Comparison of ENCODE assay signal across 7 mouse cellular contexts in the genomic region with DNA sequence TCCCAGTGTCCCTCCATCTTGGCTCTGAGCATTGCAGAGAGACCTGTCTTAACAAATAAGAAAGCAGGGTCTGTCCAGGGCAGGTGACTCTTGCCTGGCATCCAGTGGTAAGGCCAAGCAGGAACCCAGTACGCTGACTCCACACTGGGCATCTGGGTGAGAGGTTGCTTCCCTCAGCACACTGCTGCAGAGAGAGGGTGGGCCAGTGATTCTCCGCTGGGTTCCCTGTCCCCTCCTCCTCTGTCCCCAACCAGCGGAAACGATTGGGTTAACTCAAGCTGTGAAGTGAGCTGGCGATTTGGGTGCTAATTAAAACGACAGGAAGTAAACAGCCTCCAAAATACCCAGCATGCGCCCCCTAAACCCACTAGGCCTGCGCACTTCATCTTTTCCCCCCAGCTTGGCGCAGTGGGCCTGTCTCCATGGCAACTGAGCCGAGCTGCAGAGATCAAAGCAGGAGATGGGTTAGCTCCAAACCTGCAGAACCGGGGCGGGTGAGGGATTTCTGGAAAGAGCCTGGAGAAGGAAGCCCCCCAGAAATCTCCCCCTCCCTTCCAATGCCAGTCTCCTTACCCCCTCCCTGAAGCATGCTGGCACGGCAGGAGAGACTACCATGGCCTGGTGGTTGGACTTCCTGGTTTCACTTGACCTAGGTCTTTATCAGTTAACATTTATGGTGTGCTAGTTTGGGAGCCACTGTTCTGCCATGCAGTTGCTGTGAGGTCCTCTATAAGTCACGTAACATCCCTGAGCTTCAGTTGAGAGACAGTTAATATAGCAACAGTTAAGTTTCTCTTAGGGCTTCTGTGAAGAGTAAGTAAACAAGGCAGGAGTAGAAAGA. TPM values are rescaled to one million over a fixed set of nuclear protein-coding genes. Genes with fewer than 3 reads are reported as not detected.
DNase-seq lines count a peak whose midpoint lies in the region; ATAC-seq lines count a peak whose summit lies in the region.

No protein-coding gene starts in this region.

- peak overlapping the region; percentile 30 for H3K9ac ChIP-seq in forebrain, embryonic 15.5 days (replicated peaks)

- peak; percentile 45 for DNase-seq in ES-CJ7 (ENCODE audit: low read depth, low spot score)
- peak; percentile 87 for DNase-seq in brain, embryonic 18.5 days (ENCODE audit: low read depth, low spot score)
- DNase-seq in layer of hippocampus, adult 8-10 months (ENCODE audit: low spot score in 2 of 2) = peak; percentile 84 to 87
- DNase-seq in mesoderm, embryonic 11.5 days (ENCODE audit: low read depth, low spot score) = peak; percentile 60
- peak; percentile 85 for DNase-seq in right cerebral cortex, postnatal 4 days
- no peak for DNase-seq in gastrocnemius, postnatal 36 days

- H3K4me1 ChIP-seq in forebrain, embryonic 15.5 days = peaks cover 26% of the 10 kb centered on the region

- H3K9me3 ChIP-seq in forebrain, embryonic 15.5 days = no peaks in the 10 kb centered on the region

- 2% methylated on average over 14 of the region's 14 CpGs for WGBS in forebrain, embryonic 15.5 days

- peak; percentile 95 for ATAC-seq in forebrain, embryonic 15.5 days (replicated peaks)

- no peaks in the 10 kb centered on the region for H3K36me3 ChIP-seq in forebrain, embryonic 15.5 days

- H3K4me3 ChIP-seq in forebrain, embryonic 15.5 days = peak overlapping the region; percentile 24

- intact Hi-C loops in gastrocnemius, postnatal 36 days (cut with DNase I) = no loop called here

- H3K27ac ChIP-seq in forebrain, embryonic 15.5 days (replicated peaks) = peak overlapping the region; percentile 82

- no peaks in the 10 kb centered on the region for H3K27me3 ChIP-seq in forebrain, embryonic 15.5 days

- peak overlapping the region; percentile 50 for H3K4me2 ChIP-seq in forebrain, embryonic 15.5 days (replicated peaks)

RNA-seq across cellular contexts. Expression of a gene that starts 9.5 kb away (rescaled TPM):
- 48.1 and 49.0 TPM in 2 replicates for polyA plus RNA-seq in forebrain, embryonic 15.5 days (2015; fragmentation: Nextera tagmentation; extraction: Ambion mirVana)
- 100 to 1,000 TPM; 467 to 536 (median 508) TPM for total RNA-seq in layer of hippocampus, adult 8-10 months (2022)
- total RNA-seq in gastrocnemius, postnatal 36 days (2021) = 1 to 10 TPM; 4.9 to 5.8 TPM

Comparison
In these comparisons a context has a peak if more than half of its experiments do, and no peak if none do; other contexts are left out.
1. DNase-seq: peak in ES-CJ7 (single experiment), brain, embryonic 18.5 days (single experiment), layer of hippocampus, adult 8-10 months (2 of 2), mesoderm, embryonic 11.5 days (single experiment) and right cerebral cortex, postnatal 4 days (single experiment); none in gastrocnemius, postnatal 36 days (0 of 2).
2. RNA of a gene that starts 9.5 kb away (total RNA-seq): 467 to 536 TPM in layer of hippocampus, adult 8-10 months; 4.9 to 5.8 TPM in gastrocnemius, postnatal 36 days; every median in the first group is over 10 times any median in the second.